Mouse (Mus musculus) forebrain, postnatal 0 days (tissue): ENCODE results near the gene Nrxn3. TPM values are rescaled to one million over a fixed set of nuclear protein-coding genes. Genes with fewer than 3 reads are reported as not detected.

Source experiments
- ATAC-seq: fragments of 200-750 bp; cut with Nextera tagmentation; 2 replicates; pipeline ENCODE4 v1.8.0; 2017; ENCODE audit warnings: mild to moderate bottlenecking, moderate library complexity
- DNase-seq: peaks from one replicate; pipeline ENCODE4 v3.0.0-alpha.2; 2015
- H3K27ac ChIP-seq: fragments of 300-500 bp; sonication (generic); 2 replicates; pipeline ENCODE4 v1.5.1; 2014; ENCODE audit warnings: low read depth, mild to moderate bottlenecking, antibody characterized with exemption, low read length, moderate library complexity, mixed read lengths
- H3K27me3 ChIP-seq: fragments of 300-500 bp; sonication (generic); 2 replicates; pipeline ENCODE4 v1.6.1; 2014; ENCODE audit warnings: mild to moderate bottlenecking, low read length, mixed read lengths; ENCODE audit not compliant: insufficient read depth
- H3K36me3 ChIP-seq: fragments of 300-500 bp; sonication (generic); 2 replicates; pipeline ENCODE4 v1.6.1; 2014; ENCODE audit warnings: mild to moderate bottlenecking, moderate library complexity; ENCODE audit not compliant: insufficient read depth
- H3K4me1 ChIP-seq: fragments of 300-500 bp; sonication (generic); 2 replicates; pipeline ENCODE4 v1.6.1; 2014; ENCODE audit warnings: antibody characterized with exemption; ENCODE audit not compliant: insufficient read depth
- H3K4me2 ChIP-seq: fragments of 300-500 bp; sonication (generic); 2 replicates; pipeline ENCODE4 v1.6.1; 2014; ENCODE audit warnings: low read depth, mild to moderate bottlenecking, moderate library complexity
- H3K4me3 ChIP-seq: fragments of 300-500 bp; sonication (generic); 2 replicates; pipeline ENCODE4 v1.5.1; 2014; ENCODE audit warnings: low read depth, low read length, mixed read lengths
- H3K9ac ChIP-seq: fragments of 300-500 bp; sonication (generic); 2 replicates; pipeline ENCODE4 v1.6.1; 2014; ENCODE audit warnings: mild to moderate bottlenecking
- H3K9me3 ChIP-seq: fragments of 300-500 bp; sonication (generic); 2 replicates; pipeline ENCODE4 v1.6.1; 2016; ENCODE audit warnings: low read length
- CTCF ChIP-seq: sonication (generic); IDR thresholded peaks from 2 replicates; pipeline ENCODE4 v1.5.1; 2016; ENCODE audit warnings: antibody characterized with exemption, control low read depth, low read depth
- WGBS: fragments of 180-500 bp; shearing (Covaris S2); extraction: QIAGEN DNeasy Blood & Tissue Kit; methylation state at CpG from one replicate; pipeline ENCODE4 v1.1.7; 2014; 5-methylcytosine and 5-hydroxymethylcytosine counted together
- polyA plus RNA-seq: library from polyadenylated mRNA; unstranded; fragments of >200 nt; fragmentation: Nextera tagmentation; extraction: Ambion mirVana; gene quantifications from 2 replicates; pipeline ENCODE4 v1.2.1, GENCODE M21; 2015
- total RNA-seq: library from RNA; depleted of rRNA; stranded (reverse); fragments of >200 nt; gene quantifications from 2 replicates; pipeline ENCODE4 v1.2.3, GENCODE M21; 2014

Gene Nrxn3
- total and polyA plus RNA-seq, 2 experiments from 2014 or later: 59.9 to 94.6 TPM

DNA sequence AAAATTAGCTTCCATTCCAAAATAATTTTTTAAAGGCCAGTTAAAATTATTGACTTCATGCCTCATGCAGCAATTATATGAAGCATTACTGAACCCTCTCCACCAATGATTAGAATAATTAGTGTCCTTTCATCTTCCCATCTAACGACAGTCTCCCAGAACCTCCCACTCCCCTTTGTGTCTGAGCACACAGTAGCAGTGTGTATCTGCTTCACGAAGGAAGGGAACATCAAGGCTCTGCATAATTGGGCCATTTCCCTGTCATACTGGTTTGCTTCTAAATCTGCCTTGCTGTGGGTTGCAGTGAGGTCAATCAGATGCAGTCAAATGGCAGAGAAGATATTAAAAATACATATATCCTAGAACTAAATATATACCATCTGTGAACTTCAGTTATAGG is 1291.3 kb downstream of the Nrxn3 start:
- ATAC-seq: peak; percentile 29; the same call in 1 of the 2 replicates
- no peak for DNase-seq
- 13% methylated on average over 2 of the region's 2 CpGs for WGBS

DNA sequence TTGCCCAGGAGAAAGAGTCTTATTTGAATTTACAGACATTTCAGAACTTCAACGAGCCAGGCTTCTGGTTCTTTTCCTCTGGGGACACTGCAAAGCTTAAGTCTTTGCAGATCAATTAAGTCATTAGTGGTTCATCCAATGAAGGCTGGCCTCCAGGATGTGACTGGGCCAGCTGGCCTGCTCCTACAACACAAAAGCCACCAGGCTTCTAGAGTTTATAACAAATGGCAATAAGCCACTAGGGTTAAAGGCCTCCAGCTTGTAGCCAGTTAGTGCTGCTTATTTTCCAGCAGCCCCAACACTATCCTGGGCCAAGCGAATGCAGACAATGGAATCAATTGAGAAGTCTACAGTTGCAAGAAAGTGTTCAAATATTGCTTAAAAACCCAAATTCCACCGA is 1304.3 kb downstream of the Nrxn3 start:
- WGBS: 38% methylated on average over 3 of the region's 3 CpGs
- no peak for TF ChIP-seq CTCF
- no peaks in the 10 kb centered on the region for H3K4me1 ChIP-seq
- H3K9ac ChIP-seq: no peak overlapping the region
- no peak for DNase-seq
- no peak for ATAC-seq
- no peak overlapping the region for H3K4me3 ChIP-seq
- H3K4me2 ChIP-seq: no peak overlapping the region
- H3K9me3 ChIP-seq: no peaks in the 10 kb centered on the region
- no peaks in the 10 kb centered on the region for H3K27me3 ChIP-seq
- no peaks in the 10 kb centered on the region for H3K36me3 ChIP-seq
- H3K27ac ChIP-seq: no peak overlapping the region

More for the DNA sequence above, 1291.3 kb downstream of the Nrxn3 start:
- Histone ChIP-seq H3K27me3 (no peaks in the 10 kb centered on the region), H3K4me1 (no peaks in the 10 kb centered on the region), H3K36me3 (no peaks in the 10 kb centered on the region), H3K4me3 (no peak overlapping the region), H3K27ac (no peak overlapping the region), H3K9ac (no peak overlapping the region), H3K4me2 (no peak overlapping the region), H3K9me3 (no peaks in the 10 kb centered on the region)
- TF ChIP-seq CTCF: no peak

DNA sequence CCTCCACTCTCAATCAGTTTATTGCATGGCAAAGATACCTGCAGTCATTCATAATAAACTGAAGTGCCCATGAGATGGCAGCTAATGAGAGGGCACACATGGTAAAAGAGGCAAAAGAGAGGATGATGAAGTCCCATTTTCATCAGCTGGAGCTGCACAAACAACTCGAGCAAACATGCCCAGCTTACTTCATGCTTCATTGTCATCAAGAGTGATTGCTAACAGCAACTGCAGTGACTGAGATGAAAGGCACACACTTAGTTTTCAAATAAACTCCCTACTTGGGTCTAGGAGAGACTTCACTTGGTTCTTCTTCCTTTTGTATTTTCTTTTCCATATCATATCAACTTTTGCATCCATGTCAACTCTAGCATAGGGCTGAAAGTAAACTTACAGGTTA is 1318.4 kb downstream of the Nrxn3 start:
- no peak overlapping the region for H3K27ac ChIP-seq
- H3K36me3 ChIP-seq: no peaks in the 10 kb centered on the region
- H3K4me2 ChIP-seq: no peak overlapping the region
- ATAC-seq (no peak), DNase-seq (no peak)
- 56% methylated on average over 1 of the region's 1 CpGs for WGBS
- no peaks in the 10 kb centered on the region for H3K27me3 ChIP-seq
- peaks cover 6% of the 10 kb centered on the region; the same call in 1 of the 2 replicates for H3K4me1 ChIP-seq
- TF ChIP-seq CTCF: no peak
- H3K9me3 ChIP-seq: no peaks in the 10 kb centered on the region
- H3K9ac ChIP-seq: no peak overlapping the region
- H3K4me3 ChIP-seq: no peak overlapping the region

DNA sequence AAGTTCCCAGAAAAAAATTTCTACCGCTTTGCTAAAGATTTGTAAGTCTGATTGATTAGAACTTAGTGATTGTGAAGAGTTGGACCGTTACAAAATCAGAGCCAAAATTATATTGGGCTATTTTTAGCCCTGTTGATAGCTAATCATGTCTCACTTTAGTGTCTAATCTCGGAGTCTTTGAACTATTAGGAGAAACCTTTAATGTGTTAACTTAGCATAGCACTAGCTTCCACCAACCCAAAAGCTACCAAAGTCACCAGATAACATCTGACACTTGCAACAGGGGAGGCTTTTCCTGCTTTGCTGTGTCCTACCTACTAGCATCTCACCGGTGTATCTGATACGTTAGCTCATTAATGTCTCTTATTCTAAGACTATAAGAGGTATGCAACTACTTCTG is 1333.6 kb downstream of the Nrxn3 start:
- DNase-seq: no peak
- no peak for TF ChIP-seq CTCF

DNA sequence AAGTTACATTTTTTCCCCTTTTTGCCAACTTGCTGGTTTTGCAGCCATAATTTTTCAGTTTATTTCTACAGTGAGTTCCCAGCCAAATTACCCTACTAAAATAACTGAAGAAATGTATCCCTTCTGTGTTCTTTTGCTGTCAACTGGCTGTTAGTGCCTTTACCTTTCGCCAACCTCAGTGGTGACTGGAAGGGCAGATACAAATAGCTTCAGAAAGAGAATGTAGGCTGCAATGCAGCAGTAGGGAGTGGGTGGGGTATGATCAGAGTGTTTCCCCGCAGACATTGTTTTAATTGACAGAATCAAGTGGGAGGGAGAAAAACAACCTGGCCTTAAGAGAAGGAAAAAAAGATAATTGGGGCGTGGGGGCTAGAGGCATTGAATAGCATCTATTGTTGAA is 1337.1 kb downstream of the Nrxn3 start:
- Histone ChIP-seq H3K4me2 (no peak overlapping the region), H3K36me3 (no peaks in the 10 kb centered on the region), H3K27ac (no peak overlapping the region), H3K9me3 (no peaks in the 10 kb centered on the region), H3K4me1 (no peaks in the 10 kb centered on the region), H3K9ac (no peak overlapping the region), H3K4me3 (no peak overlapping the region), H3K27me3 (no peaks in the 10 kb centered on the region)
- DNase-seq: no peak
- no peak for TF ChIP-seq CTCF
- no peak for ATAC-seq
- 64% methylated on average over 3 of the region's 3 CpGs for WGBS

More for the DNA sequence above, 1333.6 kb downstream of the Nrxn3 start:
- Histone ChIP-seq H3K4me1 (no peaks in the 10 kb centered on the region), H3K9ac (no peak overlapping the region), H3K36me3 (no peaks in the 10 kb centered on the region), H3K27me3 (no peaks in the 10 kb centered on the region), H3K27ac (no peak overlapping the region), H3K9me3 (no peaks in the 10 kb centered on the region), H3K4me2 (no peak overlapping the region), H3K4me3 (no peak overlapping the region)
- 88% methylated on average over 5 of the region's 5 CpGs for WGBS
- ATAC-seq: no peak

DNA sequence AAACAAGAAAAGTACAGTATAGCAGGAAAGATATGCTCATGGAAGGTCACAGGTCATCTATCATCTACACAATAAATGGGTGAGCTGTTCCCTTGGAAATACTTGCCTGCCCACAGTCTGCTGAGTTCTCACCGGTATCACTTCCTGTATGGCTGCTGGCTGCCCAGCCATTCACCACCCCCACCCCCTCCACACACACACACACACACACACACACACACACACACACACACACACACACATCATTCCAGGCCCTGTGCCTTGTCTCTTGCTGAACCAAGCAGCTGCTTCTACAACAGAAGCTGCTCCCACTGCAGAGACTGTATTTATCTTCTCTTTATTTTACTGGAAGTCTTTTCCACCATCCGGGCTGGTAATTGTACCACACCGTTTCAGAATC is 1338.6 kb downstream of the Nrxn3 start:
- ATAC-seq (peak; percentile 23; the same call in 1 of the 2 replicates), DNase-seq (no peak)
- Histone ChIP-seq H3K9ac (no peak overlapping the region), H3K36me3 (no peaks in the 10 kb centered on the region), H3K4me2 (no peak overlapping the region), H3K27ac (no peak overlapping the region), H3K9me3 (no peaks in the 10 kb centered on the region), H3K4me1 (no peaks in the 10 kb centered on the region), H3K4me3 (no peak overlapping the region), H3K27me3 (no peaks in the 10 kb centered on the region)
- TF ChIP-seq CTCF: no peak
- WGBS: 38% methylated on average over 3 of the region's 3 CpGs

DNA sequence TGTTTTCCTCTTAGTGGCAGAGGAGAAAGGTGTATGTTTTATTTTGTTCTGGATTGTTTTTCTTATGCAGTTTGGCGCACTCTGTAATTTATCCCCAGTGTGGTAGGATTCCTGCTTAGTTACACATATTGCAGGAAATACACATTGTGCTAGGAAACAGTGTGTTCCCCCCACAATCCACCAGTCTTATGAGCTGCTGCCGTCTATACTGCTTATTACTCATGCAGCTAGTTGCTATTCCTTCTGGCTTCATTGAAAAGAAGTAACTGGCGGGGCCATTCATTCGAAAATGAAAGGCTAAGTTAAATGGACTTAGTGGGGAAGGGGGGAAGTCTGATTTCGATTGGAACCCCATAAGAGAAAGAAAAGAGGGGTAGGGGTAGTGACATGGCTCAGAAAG is 1339.5 kb downstream of the Nrxn3 start:
- ATAC-seq (no peak), DNase-seq (no peak)
- Histone ChIP-seq H3K4me1 (no peaks in the 10 kb centered on the region), H3K27me3 (no peaks in the 10 kb centered on the region), H3K4me2 (no peak overlapping the region), H3K36me3 (no peaks in the 10 kb centered on the region), H3K4me3 (no peak overlapping the region), H3K9ac (no peak overlapping the region), H3K27ac (no peak overlapping the region), H3K9me3 (no peaks in the 10 kb centered on the region)
- TF ChIP-seq CTCF: no peak
- 30% methylated on average over 5 of the region's 5 CpGs for WGBS

DNA sequence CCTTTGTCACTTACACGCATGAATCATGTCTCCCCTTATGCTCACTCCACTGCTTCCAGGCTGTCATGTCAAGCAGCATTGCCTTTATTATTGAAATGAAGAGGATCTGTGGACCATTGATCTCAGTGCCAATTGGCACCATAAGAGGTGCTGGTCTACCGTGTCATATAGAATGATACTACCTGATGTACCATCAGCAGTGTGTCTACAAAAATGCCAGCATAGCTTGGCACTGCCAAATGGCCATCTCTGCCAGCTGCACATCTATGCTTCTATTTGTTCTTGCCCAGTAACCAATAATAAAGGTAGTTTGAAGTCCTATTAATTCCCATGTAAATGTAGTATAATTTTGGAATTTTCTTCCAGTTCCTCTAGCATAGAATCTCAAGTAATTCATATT is 1340.8 kb downstream of the Nrxn3 start:
- no peak for TF ChIP-seq CTCF
- H3K4me2 ChIP-seq: no peak overlapping the region
- H3K4me3 ChIP-seq: no peak overlapping the region
- ATAC-seq (no peak), DNase-seq (no peak)
- no peaks in the 10 kb centered on the region for H3K27me3 ChIP-seq
- no peak overlapping the region for H3K9ac ChIP-seq
- no peak overlapping the region for H3K27ac ChIP-seq
- H3K4me1 ChIP-seq: no peaks in the 10 kb centered on the region
- WGBS: 44% methylated on average over 2 of the region's 2 CpGs
- no peaks in the 10 kb centered on the region for H3K9me3 ChIP-seq
- no peaks in the 10 kb centered on the region for H3K36me3 ChIP-seq
